Mouse (Mus musculus) cerebellum, adult 2 months (tissue): ENCODE results near the gene Plxna1.

ENCODE experiments used
- CTCF ChIP-seq: fragments of 200-500 bp; IDR thresholded peaks from 2 replicates; pipeline ENCODE4 v1.5.1; 2011; ENCODE audit warnings: low read depth, mild to moderate bottlenecking, control low read depth, low read length, moderate library complexity, borderline replicate concordance; ENCODE audit not compliant: insufficient read depth
- POLR2A ChIP-seq: fragments of 200-500 bp; IDR thresholded peaks from 2 replicates; pipeline ENCODE4 v1.6.1; 2011; ENCODE audit warnings: low read length, control low read depth, borderline replicate concordance; ENCODE audit not compliant: insufficient read depth

DNA sequence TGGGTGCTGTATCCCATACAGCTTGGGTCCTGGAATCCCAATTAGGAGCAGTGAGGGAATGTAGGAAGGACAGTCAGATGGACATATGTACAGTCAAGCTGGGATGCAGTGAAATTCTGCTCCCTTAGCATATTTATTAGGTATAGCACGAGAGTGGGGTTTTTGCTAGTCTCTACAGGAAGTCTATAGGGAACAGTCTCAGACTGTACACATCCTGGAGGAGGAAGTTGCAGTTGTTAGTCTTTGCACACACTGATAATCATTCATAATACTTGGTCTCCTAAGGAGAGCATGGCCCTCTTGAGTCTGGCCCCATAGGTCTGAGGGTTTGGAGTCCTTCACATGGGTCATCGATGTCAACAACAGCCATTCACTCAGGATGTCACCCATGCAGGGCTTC, 50.9 kb downstream of the Plxna1 start:
- TF ChIP-seq CTCF (no peak), POLR2A (no peak)
